Mouse (Mus musculus) heart, embryonic 12.5 days (tissue): ENCODE measurements around the gene Fbxl5. TPM values are rescaled to one million over a fixed set of nuclear protein-coding genes. Genes with fewer than 3 reads are reported as not detected.
A peak's percentile ranks its signal among the peaks of the same experiment; 100 is the strongest.

Experiments used
- ATAC-seq: fragments of 200-750 bp; cut with Nextera tagmentation; 2 replicates; pipeline ENCODE4 v1.8.0; 2017; ENCODE audit warnings: moderate TSS enrichment, moderate library complexity; ENCODE audit not compliant: insufficient number of reproducible peaks, low FRiP score
- H3K27ac ChIP-seq: fragments of 300-500 bp; sonication (generic); 2 replicates; pipeline ENCODE4 v1.5.1; 2016; ENCODE audit warnings: mild to moderate bottlenecking, moderate library complexity; ENCODE audit not compliant: poor library complexity, severe bottlenecking
- H3K27me3 ChIP-seq: fragments of 300-500 bp; sonication (generic); replicated peaks from 2 replicates; pipeline ENCODE4 v1.6.1; 2016; ENCODE audit warnings: mild to moderate bottlenecking, moderate library complexity
- H3K36me3 ChIP-seq: fragments of 300-500 bp; sonication (generic); 2 replicates; pipeline ENCODE4 v1.6.1; 2016; ENCODE audit warnings: mild to moderate bottlenecking, moderate library complexity
- H3K4me1 ChIP-seq: fragments of 300-500 bp; sonication (generic); replicated peaks from 2 replicates; pipeline ENCODE4 v1.6.1; 2016; ENCODE audit warnings: mild to moderate bottlenecking
- H3K4me2 ChIP-seq: fragments of 300-500 bp; sonication (generic); 2 replicates; pipeline ENCODE4 v1.6.1; 2016; ENCODE audit warnings: mild to moderate bottlenecking, moderate library complexity
- H3K4me3 ChIP-seq: fragments of 300-500 bp; sonication (generic); 2 replicates; pipeline ENCODE4 v1.5.1; 2016; ENCODE audit warnings: mild to moderate bottlenecking
- H3K9ac ChIP-seq: fragments of 300-500 bp; sonication (generic); 2 replicates; pipeline ENCODE4 v1.6.1; 2016; ENCODE audit warnings: mild to moderate bottlenecking, moderate library complexity
- H3K9me3 ChIP-seq: fragments of 300-500 bp; sonication (generic); replicated peaks from 2 replicates; pipeline ENCODE4 v1.6.1; 2016; ENCODE audit warnings: mild to moderate bottlenecking, moderate library complexity
- WGBS: fragments of 180-500 bp; shearing (Covaris S2); methylation state at CpG from one replicate; pipeline ENCODE4 v1.1.7; 2016; 5-methylcytosine and 5-hydroxymethylcytosine counted together
- polyA plus RNA-seq: library from polyadenylated mRNA; unstranded; fragments of >200 nt; fragmentation: Nextera tagmentation; extraction: Ambion mirVana; gene quantifications from 2 replicates; pipeline ENCODE4 v1.2.1, GENCODE M21; 2016

The Fbxl5 gene
- 48.2 and 50.0 TPM in 2 replicates for polyA plus RNA-seq

DNA sequence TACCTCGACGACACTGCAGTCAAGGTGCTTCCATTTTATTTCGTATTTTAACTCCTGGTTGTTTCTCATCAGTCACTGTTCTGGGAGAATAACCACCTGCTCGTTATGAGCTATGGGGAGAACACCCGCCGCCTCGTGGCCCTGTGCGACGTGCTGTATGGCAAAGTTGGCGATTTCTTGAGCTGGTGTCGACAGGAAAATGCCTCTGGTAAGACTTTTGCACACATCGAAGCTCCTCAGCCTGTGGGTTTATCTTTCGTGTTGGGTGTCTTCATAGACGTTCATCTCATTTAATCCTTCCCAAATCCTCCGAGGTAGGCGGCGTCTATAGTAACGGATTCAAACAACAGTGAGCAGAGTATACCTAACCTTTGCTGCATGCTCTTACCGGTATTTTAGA, at the start of gene Fbxl5:
Gene Fbxl5 (minus strand): TSS at position 101 of the 400 bp plus-strand sequence.
- WGBS, result 73% methylated on average over 19 of the region's 19 CpGs
- Histone ChIP-seq H3K9ac (no peak within 1 kb of the TSS), H3K27me3 (no peaks in the 10 kb centered on the region), H3K4me3 (no peak within 1 kb of the TSS), H3K4me1 (peaks cover 7% of the 10 kb centered on the region; the same call in 1 of the 2 replicates), H3K4me2 (no peak within 1 kb of the TSS), H3K9me3 (no peaks in the 10 kb centered on the region), H3K27ac (no peak within 1 kb of the TSS), H3K36me3 (no peaks in the 10 kb centered on the region)
- no peak for ATAC-seq

DNA sequence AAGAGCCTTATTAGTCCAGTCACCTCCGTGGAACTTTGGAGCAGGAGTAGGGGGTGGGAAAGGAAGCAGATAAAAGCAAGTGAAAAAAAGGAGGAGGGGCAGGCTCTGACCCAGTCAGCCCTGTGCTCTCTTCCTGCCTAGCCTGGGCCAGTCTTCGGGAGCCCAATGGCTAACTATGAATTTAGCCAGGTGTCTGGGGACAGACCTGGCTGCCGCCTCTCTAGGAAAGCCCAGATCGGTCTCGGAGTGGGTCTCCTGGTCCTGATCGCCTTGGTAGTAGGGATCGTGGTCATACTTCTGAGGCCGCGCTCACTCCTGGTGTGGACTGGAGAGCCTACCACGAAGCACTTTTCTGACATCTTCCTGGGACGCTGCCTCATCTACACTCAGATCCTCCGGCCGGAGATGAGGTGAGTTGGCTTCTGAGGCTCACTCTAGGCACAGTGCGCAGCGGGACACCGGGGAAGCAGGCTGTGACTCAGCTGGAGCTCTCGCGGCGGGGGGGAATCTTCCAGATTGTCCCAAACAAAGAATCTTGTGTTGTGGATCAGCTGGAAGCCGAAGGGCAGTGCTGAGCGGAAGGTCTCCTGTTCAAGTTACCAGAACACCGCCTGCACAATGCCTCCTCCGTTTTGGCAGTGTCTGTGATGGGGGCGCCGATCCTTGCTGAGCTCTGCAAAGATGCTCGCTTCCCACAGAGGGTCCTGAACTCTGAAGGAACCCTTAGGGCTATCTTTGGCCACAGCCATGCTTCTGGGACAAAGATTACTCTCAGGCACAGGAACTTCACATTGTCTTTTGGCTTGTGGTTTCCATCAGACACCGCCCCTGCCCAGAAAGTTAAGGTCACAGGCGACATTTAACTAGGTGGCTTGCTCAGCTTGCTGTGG, 47.5 kb upstream of the Fbxl5 start:
- Histone ChIP-seq H3K27ac (peak overlapping the region; percentile 80), H3K9ac (peak overlapping the region; percentile 67), H3K4me2 (peak overlapping the region; percentile 86), H3K27me3 (no peaks in the 10 kb centered on the region; the same call in 1 of the 2 replicates), H3K9me3 (no peaks in the 10 kb centered on the region), H3K36me3 (no peaks in the 10 kb centered on the region), H3K4me1 (peaks cover 16% of the 10 kb centered on the region; the same call in 1 of the 2 replicates), H3K4me3 (peak overlapping the region; percentile 60)
- under 1% methylated on average over 28 of the region's 28 CpGs for WGBS
- ATAC-seq, result peak; percentile 76

DNA sequence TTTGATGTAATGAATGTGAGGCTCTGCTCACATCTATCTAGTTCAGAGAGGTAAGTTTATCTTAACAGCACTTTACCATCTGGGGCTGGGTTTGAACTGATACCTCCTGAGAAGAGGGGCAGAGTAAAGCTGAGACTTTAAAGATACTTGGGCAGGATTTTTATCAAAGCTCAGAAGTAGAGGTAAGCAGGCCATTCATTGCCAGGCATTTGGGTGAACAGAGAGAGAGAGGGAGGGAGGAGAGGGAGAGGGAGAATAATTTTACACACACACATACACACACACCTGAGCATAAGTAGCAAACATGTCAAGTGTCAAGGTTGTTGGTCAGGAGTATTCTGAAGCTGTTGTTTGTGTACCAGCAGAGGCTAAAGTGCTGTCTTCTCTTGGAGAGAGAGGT, 46.8 kb upstream of the Fbxl5 start, which contains the start of gene Cd38:
Gene Cd38 (plus strand): TSS at position 301 of the 400 bp plus-strand sequence.
- no peaks in the 10 kb centered on the region for H3K9me3 ChIP-seq
- H3K9ac ChIP-seq, result peak within 1 kb of the TSS; percentile 67
- ATAC-seq, result no peak
- H3K36me3 ChIP-seq, result no peaks in the 10 kb centered on the region
- peaks cover 16% of the 10 kb centered on the region; the same call in 1 of the 2 replicates for H3K4me1 ChIP-seq
- H3K27ac ChIP-seq, result peak within 1 kb of the TSS; percentile 80
- H3K4me2 ChIP-seq, result peak within 1 kb of the TSS; percentile 86
- H3K27me3 ChIP-seq, result no peaks in the 10 kb centered on the region; the same call in 1 of the 2 replicates
- peak within 1 kb of the TSS; percentile 60 for H3K4me3 ChIP-seq

DNA sequence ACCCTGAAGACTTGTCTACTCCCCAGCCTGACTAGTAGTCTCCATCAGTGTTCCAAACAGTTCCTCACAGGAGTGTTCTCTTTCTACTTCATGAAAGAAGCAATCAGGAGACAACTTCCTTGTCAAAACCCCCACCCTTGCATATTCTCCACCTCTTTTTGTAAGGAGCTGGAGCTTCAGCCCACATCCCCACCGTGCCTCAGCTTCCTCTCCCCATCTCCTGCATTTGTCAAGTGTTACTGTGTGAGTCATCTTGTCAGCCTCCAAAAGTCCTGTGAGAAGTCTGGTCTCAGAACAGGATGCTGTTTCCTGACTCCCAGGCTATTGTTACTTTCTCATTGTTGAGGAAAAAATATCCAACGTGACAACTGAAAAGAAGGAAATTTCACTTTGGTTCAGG, 43.9 kb upstream of the Fbxl5 start:
- H3K4me1 ChIP-seq, result peaks cover 18% of the 10 kb centered on the region
- no peaks in the 10 kb centered on the region for H3K9me3 ChIP-seq
- no peak overlapping the region for H3K9ac ChIP-seq
- H3K4me2 ChIP-seq, result no peak overlapping the region
- no peak overlapping the region for H3K27ac ChIP-seq
- H3K36me3 ChIP-seq, result no peaks in the 10 kb centered on the region
- H3K4me3 ChIP-seq, result no peak overlapping the region
- H3K27me3 ChIP-seq, result no peaks in the 10 kb centered on the region; the same call in 1 of the 2 replicates
- no peak for ATAC-seq
- WGBS, result 47% methylated on average over 2 of the region's 2 CpGs

DNA sequence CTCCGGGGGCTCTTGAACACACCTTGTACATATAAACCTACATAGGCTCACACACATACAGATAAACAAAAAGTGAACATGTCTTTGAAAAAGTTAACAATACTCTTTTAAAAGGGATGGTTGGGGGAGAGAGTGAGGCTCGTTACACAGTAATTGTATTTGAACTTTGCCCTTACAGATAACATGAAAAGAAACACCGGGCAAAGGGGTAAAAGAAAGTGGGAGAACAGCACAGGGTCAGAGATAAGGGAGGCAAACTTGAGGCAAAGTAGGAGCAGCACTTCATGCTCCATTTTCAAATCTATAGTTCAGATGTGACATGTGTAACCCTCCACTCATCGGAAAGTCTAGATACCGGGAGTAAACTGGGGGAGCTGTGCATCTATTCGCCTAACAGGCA, 42.2 kb upstream of the Fbxl5 start:
- no peaks in the 10 kb centered on the region for H3K36me3 ChIP-seq
- no peak overlapping the region for H3K4me2 ChIP-seq
- no peak overlapping the region for H3K9ac ChIP-seq
- H3K9me3 ChIP-seq, result no peaks in the 10 kb centered on the region
- no peak for ATAC-seq
- H3K4me1 ChIP-seq, result peaks cover 24% of the 10 kb centered on the region
- H3K27me3 ChIP-seq, result no peaks in the 10 kb centered on the region; the same call in 1 of the 2 replicates
- 44% methylated on average over 6 of the region's 6 CpGs for WGBS
- H3K27ac ChIP-seq, result no peak overlapping the region
- no peak overlapping the region for H3K4me3 ChIP-seq

DNA sequence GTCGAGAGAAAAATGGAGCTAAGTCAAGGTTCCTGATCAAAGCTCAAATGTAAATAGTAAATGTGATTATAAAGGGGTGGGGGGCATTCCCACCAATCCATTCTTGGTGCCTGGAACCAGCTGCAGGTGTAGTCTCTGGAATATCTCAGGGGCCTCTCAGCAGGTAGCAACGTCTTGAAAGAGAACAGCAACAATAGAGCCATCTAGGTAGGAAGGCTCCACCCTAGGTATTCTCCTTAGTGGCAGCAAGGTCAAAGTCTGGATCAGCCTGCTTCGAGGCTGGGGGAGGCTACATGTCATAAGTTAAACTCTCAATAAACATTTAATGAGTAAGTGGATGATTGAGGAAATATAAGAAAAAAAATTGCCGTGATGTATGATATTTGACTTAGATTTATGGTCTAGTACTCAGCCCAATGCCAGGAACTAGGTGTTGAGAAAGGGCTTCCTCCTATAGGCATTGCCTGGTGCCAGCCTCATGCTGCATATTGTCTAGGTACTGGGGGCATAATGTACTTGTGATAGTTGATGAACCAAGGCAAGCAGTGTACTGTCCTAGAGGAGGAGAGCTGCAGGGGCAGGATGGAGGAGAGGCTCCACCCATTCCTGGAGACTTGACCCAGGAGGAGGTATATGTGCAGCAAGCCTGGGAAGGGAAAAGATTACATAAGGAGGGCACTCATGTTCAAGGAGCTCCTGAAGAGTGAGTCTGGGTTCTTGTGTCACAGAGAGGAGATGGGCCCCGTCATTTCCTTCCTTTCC, 39.4 kb upstream of the Fbxl5 start:
- Histone ChIP-seq H3K4me2 (no peak overlapping the region), H3K4me3 (no peak overlapping the region), H3K27me3 (no peaks in the 10 kb centered on the region), H3K9me3 (peaks cover 12% of the 10 kb centered on the region), H3K36me3 (no peaks in the 10 kb centered on the region), H3K9ac (no peak overlapping the region), H3K4me1 (peaks cover 19% of the 10 kb centered on the region), H3K27ac (no peak overlapping the region)
- WGBS, result 77% methylated on average over 5 of the region's 5 CpGs
- no peak for ATAC-seq

DNA sequence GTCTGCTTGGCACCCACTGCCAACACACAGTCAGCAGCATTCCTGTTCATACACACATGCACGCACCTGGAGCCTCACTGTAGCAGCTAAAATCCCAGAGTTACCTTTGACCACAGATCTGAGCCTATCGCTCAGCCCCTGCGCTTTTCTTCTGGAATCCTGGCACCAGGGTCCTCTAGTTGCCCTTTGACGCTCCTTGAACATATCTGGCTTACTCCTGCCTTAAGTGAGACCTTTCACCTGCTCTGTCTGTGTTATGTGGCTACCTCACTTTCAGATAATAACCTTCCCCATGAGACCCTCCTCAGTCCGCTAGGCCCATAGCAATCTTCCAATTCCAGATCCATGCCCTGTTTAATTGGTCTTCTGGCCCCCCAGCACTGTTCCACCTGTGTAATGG, 38.7 kb upstream of the Fbxl5 start:
- no peak overlapping the region for H3K27ac ChIP-seq
- no peak overlapping the region for H3K4me3 ChIP-seq
- H3K36me3 ChIP-seq, result no peaks in the 10 kb centered on the region
- ATAC-seq, result no peak
- H3K9me3 ChIP-seq, result peaks cover 12% of the 10 kb centered on the region
- whole genome bisulfite sequencing, result 69% methylated on average over 5 of the region's 5 CpGs
- H3K27me3 ChIP-seq, result no peaks in the 10 kb centered on the region
- H3K9ac ChIP-seq, result no peak overlapping the region
- peaks cover 19% of the 10 kb centered on the region for H3K4me1 ChIP-seq
- peak overlapping the region; percentile 33; the same call in 1 of the 2 replicates for H3K4me2 ChIP-seq

DNA sequence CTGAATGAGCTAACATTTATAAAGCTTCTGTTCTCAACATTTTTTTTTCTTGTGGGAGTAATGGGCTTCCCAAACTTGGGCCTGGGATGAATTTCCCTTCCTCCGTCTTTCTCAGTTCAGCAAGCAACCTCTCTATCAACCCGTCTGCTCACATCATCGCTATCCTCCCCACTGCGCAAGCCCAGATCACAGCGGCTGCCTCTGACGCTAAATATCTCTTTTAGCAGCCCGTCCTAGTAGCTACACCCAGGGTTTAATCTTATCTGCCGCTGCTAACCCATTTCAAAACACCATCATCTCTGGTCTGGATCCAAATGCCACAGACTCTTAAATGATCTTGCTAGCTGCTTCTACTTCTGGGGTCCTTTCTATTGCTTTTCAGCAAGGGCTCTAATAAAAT, 38.2 kb upstream of the Fbxl5 start:
- H3K4me2 ChIP-seq, result peak overlapping the region; percentile 33; the same call in 1 of the 2 replicates
- peaks cover 12% of the 10 kb centered on the region for H3K9me3 ChIP-seq
- WGBS, result 33% methylated on average over 8 of the region's 8 CpGs
- H3K9ac ChIP-seq, result no peak overlapping the region
- no peak overlapping the region for H3K4me3 ChIP-seq
- H3K4me1 ChIP-seq, result peaks cover 19% of the 10 kb centered on the region
- H3K27me3 ChIP-seq, result no peaks in the 10 kb centered on the region
- no peak for ATAC-seq
- H3K36me3 ChIP-seq, result no peaks in the 10 kb centered on the region
- H3K27ac ChIP-seq, result no peak overlapping the region

DNA sequence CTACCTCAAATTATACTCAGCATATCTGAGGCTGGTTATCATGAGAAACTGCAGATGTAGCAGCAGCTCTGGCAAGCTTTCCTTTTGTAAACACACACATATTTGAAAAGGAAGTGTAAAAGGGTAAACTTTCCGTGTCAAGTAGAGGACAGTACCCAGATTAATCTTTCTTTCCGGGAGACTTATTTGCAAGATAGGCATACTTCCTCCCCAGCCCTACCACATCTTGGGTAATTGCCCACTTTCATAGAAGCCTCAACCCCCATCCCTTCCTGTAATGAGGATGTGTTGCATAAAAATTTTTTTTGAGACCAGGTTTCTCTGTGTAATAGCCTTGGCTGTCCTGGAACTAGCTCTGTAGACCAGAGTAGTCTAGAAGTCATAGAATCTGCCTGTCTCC, 34.3 kb upstream of the Fbxl5 start:
- Histone ChIP-seq H3K27ac (no peak overlapping the region), H3K27me3 (no peaks in the 10 kb centered on the region), H3K4me2 (no peak overlapping the region), H3K4me1 (peaks cover 19% of the 10 kb centered on the region), H3K9ac (no peak overlapping the region), H3K36me3 (no peaks in the 10 kb centered on the region), H3K4me3 (no peak overlapping the region), H3K9me3 (peaks cover 12% of the 10 kb centered on the region)
- WGBS, result 49% methylated on average over 2 of the region's 2 CpGs
- peak; percentile 36; the same call in 1 of the 2 replicates for ATAC-seq

DNA sequence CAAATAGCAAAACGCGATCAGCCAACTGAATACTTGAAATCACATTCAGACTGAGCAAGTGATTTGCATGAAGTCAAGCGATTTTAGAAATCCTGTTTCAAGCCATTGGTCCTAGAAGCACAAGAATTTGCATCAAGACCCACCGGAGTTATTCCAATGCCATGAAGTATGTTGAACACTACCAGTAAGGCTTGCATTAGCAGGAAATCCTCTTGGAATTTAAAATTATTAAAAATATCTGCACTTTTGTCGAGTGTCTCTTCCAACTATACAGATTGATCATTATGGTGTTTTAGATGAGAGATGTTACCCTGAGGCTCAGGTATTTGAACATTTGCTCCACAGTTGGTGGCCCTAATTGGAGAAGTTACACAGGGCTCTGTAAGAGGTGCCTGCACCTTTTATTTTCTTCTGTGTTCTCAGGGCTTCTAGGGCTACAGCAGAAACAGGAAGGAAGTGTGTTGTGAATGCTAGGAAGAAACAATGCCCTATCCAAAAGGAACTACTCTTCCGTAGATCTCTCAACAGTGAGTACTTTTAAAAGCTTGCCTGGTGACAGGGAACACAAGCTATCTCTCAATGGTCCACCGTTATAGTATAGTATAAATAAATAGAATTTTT, 32.5 kb upstream of the Fbxl5 start:
- no peak overlapping the region for H3K4me2 ChIP-seq
- no peak overlapping the region for H3K9ac ChIP-seq
- no peak for ATAC-seq
- H3K27me3 ChIP-seq, result no peaks in the 10 kb centered on the region
- H3K36me3 ChIP-seq, result no peaks in the 10 kb centered on the region
- H3K9me3 ChIP-seq, result peaks cover 12% of the 10 kb centered on the region
- no peak overlapping the region for H3K4me3 ChIP-seq
- H3K27ac ChIP-seq, result no peak overlapping the region
- H3K4me1 ChIP-seq, result peaks cover 4% of the 10 kb centered on the region; the same call in 1 of the 2 replicates
- WGBS, result 69% methylated on average over 7 of the region's 7 CpGs
